Mouse (Mus musculus) myocyte (in vitro differentiated cells): ENCODE measurements around the gene Rhox2g. TPM values are rescaled to one million over a fixed set of nuclear protein-coding genes. Genes with fewer than 3 reads are reported as not detected.

Experiments used
- polyA plus RNA-seq: library from polyadenylated mRNA; unstranded; fragments of >200 nt; fragmentation: generic; extraction: Trizol; gene quantifications from one replicate; pipeline ENCODE4 v1.2.1, GENCODE M21; 2012; ENCODE audit warnings: missing spikeins

Rhox2g gene
- polyA plus RNA-seq, 1 experiment = not detected

Other genes with a start within 250 kb of the Rhox2g start
- not detected for gene Rhox2b, start 231.4 kb downstream of the Rhox2g start, polyA plus RNA-seq
- gene Rhox4b, start 211.0 kb downstream of the Rhox2g start, polyA plus RNA-seq = not detected
- gene Rhox2c, start 189.8 kb downstream of the Rhox2g start, polyA plus RNA-seq = not detected
- gene Rhox3c, start 184.9 kb downstream of the Rhox2g start, polyA plus RNA-seq = not detected
- gene Rhox4c, start 163.1 kb downstream of the Rhox2g start, polyA plus RNA-seq = not detected
- gene Rhox2d, start 150.0 kb downstream of the Rhox2g start, polyA plus RNA-seq = not detected
- not detected for gene Rhox4d, start 129.1 kb downstream of the Rhox2g start, polyA plus RNA-seq
- not detected for gene Rhox2e, start 113.0 kb downstream of the Rhox2g start, polyA plus RNA-seq
- not detected for gene Rhox3e, start 101.5 kb downstream of the Rhox2g start, polyA plus RNA-seq
- gene Rhox4e, start 86.1 kb downstream of the Rhox2g start, polyA plus RNA-seq = not detected
- not detected for gene Rhox2f, start 72.1 kb downstream of the Rhox2g start, polyA plus RNA-seq
- gene Rhox3f, start 62.5 kb downstream of the Rhox2g start, polyA plus RNA-seq = not detected
- gene Rhox4f, start 35.8 kb downstream of the Rhox2g start, polyA plus RNA-seq = not detected
- not detected for gene Rhox3g, start 14.9 kb downstream of the Rhox2g start, polyA plus RNA-seq
- gene Rhox4g, start 7.9 kb upstream of the Rhox2g start, polyA plus RNA-seq = not detected
- gene Rhox3h, start 25.3 kb upstream of the Rhox2g start, polyA plus RNA-seq = not detected
- not detected for gene Rhox2h, start 29.8 kb upstream of the Rhox2g start, polyA plus RNA-seq
- 4.4 TPM for gene Rhox5, start 161.4 kb upstream of the Rhox2g start, polyA plus RNA-seq
- not detected for gene Rhox6, start 183.4 kb upstream of the Rhox2g start, polyA plus RNA-seq
- not detected for gene Rhox7a, start 188.2 kb upstream of the Rhox2g start, polyA plus RNA-seq
- gene Rhox8, start 235.5 kb upstream of the Rhox2g start, polyA plus RNA-seq = not detected